Mouse (Mus musculus): ENCODE measurements around the gene Slc25a26.

GRCm38 (mm10) chr6:94575526-94576166 lies 75.5 kb downstream of the Slc25a26 start:
- TF ChIP-seq TAL1 (IDR thresholded peaks at IDR 0.05; ENCODE audit: low read length) (no peak), GATA1 (IDR thresholded peaks at IDR 0.05; ENCODE audit: low read length) (no peak)
